Mouse (Mus musculus) G1E (cell line): ENCODE measurements around the gene Capn11.

Experiments
- CTCF ChIP-seq: IDR thresholded peaks from 2 replicates; pipeline ENCODE4 v1.5.1; 2012; ENCODE audit warnings: low read depth, low read length, inconsistent platforms, mixed read lengths
- GATA1 ChIP-seq: IDR thresholded peaks from 2 replicates; pipeline ENCODE4 v1.6.1; 2012; ENCODE audit warnings: borderline replicate concordance, low read length, inconsistent platforms, mixed read lengths
- POLR2AphosphoS5 ChIP-seq: IDR thresholded peaks from 2 replicates; pipeline ENCODE4 v1.6.1; 2012; ENCODE audit warnings: low read depth, low read length, inconsistent platforms; ENCODE audit not compliant: insufficient replicate concordance
- TAL1 ChIP-seq: conservative IDR thresholded peaks from 2 replicates; pipeline ENCODE4 v1.6.1; 2012; ENCODE audit warnings: low read depth, low read length, inconsistent platforms, mixed read lengths

- TF ChIP-seq GATA1 (no peak), CTCF (no peak), TAL1 (no peak), POLR2AphosphoS5 (no peak)
These were observed 56.1 kb downstream of the Capn11 start for GRCm38 (mm10) chr17:45602984-45603383.
